Mouse (Mus musculus): ENCODE measurements around the gene Wdr82.

- TF ChIP-seq EP300 (IDR thresholded peaks at IDR 0.05; ENCODE audit: low read depth) (no peak), CTCF (IDR thresholded peaks at IDR 0.05; ENCODE audit: low read depth) (no peak)
Measured at GRCm38 (mm10) chr9:106159237-106159636, 11.5 kb upstream of the Wdr82 start.
